Mouse (Mus musculus) limb, embryonic 15.5 days (tissue): Measurements from ENCODE around the gene Moap1. TPM values are rescaled to one million over a fixed set of nuclear protein-coding genes. Genes with fewer than 3 reads are reported as not detected.

ENCODE experiments used
- polyA plus RNA-seq: library from polyadenylated mRNA; unstranded; fragments of >200 nt; fragmentation: Nextera tagmentation; extraction: Ambion mirVana; gene quantifications from 2 replicates; pipeline ENCODE4 v1.2.1, GENCODE M21; 2015

Moap1 gene
- polyA plus RNA-seq, 1 experiment from 2014 or later = 21.7 TPM

Other genes with a start within 250 kb of the Moap1 start
- 0.42 TPM in 2 replicates for gene Chga, start 188.7 kb downstream of the Moap1 start, polyA plus RNA-seq
- gene Itpk1, start 38.7 kb downstream of the Moap1 start, polyA plus RNA-seq = 10.1 and 10.9 TPM in 2 replicates
- gene Tmem251, start 101 bp upstream of the Moap1 start, polyA plus RNA-seq = 9.2 and 9.4 TPM in 2 replicates
- not detected in 2 replicates for gene Gm28051, start 14.1 kb upstream of the Moap1 start, polyA plus RNA-seq
- 19.7 and 20.6 TPM in 2 replicates for gene Gon7, start 14.1 kb upstream of the Moap1 start, polyA plus RNA-seq
- 38.3 and 41.5 TPM in 2 replicates for gene Ubr7, start 14.3 kb upstream of the Moap1 start, polyA plus RNA-seq
- gene Gm20604, start 15.0 kb upstream of the Moap1 start, polyA plus RNA-seq = 22.4 and 23.6 TPM in 2 replicates
- 14.5 and 18.7 TPM in 2 replicates for gene Btbd7, start 134.8 kb upstream of the Moap1 start, polyA plus RNA-seq
- gene Cox8c, start 155.7 kb upstream of the Moap1 start, polyA plus RNA-seq = not detected in 2 replicates
- gene Unc79, start 205.2 kb upstream of the Moap1 start, polyA plus RNA-seq = 0.30 and 0.31 TPM in 2 replicates